Mouse (Mus musculus): ENCODE results near the gene Cst6. TPM values are rescaled to one million over a fixed set of nuclear protein-coding genes. Genes with fewer than 3 reads are reported as not detected.

Cst6 gene
- polyA plus RNA-seq, 1 experiment from 2014 or later = 0.28 TPM

Other genes starting within 250 kb of the Cst6 start
- 220 TPM in 2 replicates for gene Rab1b, start 242.5 kb downstream of the Cst6 start, polyA plus RNA-seq (2015; fragmentation: Nextera tagmentation; extraction: Ambion mirVana)
- gene Klc2, start 231.0 kb downstream of the Cst6 start, polyA plus RNA-seq (2015; fragmentation: Nextera tagmentation; extraction: Ambion mirVana) = 18.4 and 22.3 TPM in 2 replicates
- gene Pacs1, start 76.5 kb downstream of the Cst6 start, polyA plus RNA-seq (2015; fragmentation: Nextera tagmentation; extraction: Ambion mirVana) = 17.7 and 18.6 TPM in 2 replicates
- 210 and 227 TPM in 2 replicates for gene Sf3b2, start 54.1 kb downstream of the Cst6 start, polyA plus RNA-seq (2015; fragmentation: Nextera tagmentation; extraction: Ambion mirVana)
- gene Gal3st3, start 51.2 kb downstream of the Cst6 start, polyA plus RNA-seq (2015; fragmentation: Nextera tagmentation; extraction: Ambion mirVana) = 4.5 and 5.9 TPM in 2 replicates
- not detected in 2 replicates for gene Catsper1, start 13.8 kb downstream of the Cst6 start, polyA plus RNA-seq (2015; fragmentation: Nextera tagmentation; extraction: Ambion mirVana)
- gene Eif1ad, start 17.2 kb upstream of the Cst6 start, polyA plus RNA-seq (2015; fragmentation: Nextera tagmentation; extraction: Ambion mirVana) = 40.5 and 43.7 TPM in 2 replicates
- 399 and 477 TPM in 2 replicates for gene Banf1, start 17.6 kb upstream of the Cst6 start, polyA plus RNA-seq (2015; fragmentation: Nextera tagmentation; extraction: Ambion mirVana)
- gene Sart1, start 39.1 kb upstream of the Cst6 start, polyA plus RNA-seq (2015; fragmentation: Nextera tagmentation; extraction: Ambion mirVana) = 40.7 and 41.9 TPM in 2 replicates
- gene Tsga10ip, start 53.0 kb upstream of the Cst6 start, polyA plus RNA-seq (2015; fragmentation: Nextera tagmentation; extraction: Ambion mirVana) = 1.6 and 2.2 TPM in 2 replicates
- gene Drap1, start 75.4 kb upstream of the Cst6 start, polyA plus RNA-seq (2015; fragmentation: Nextera tagmentation; extraction: Ambion mirVana) = 190 and 213 TPM in 2 replicates
- 38.3 and 40.9 TPM in 2 replicates for gene AI837181, start 75.6 kb upstream of the Cst6 start, polyA plus RNA-seq (2015; fragmentation: Nextera tagmentation; extraction: Ambion mirVana)
- not detected in 2 replicates for gene Fosl1, start 98.0 kb upstream of the Cst6 start, polyA plus RNA-seq (2015; fragmentation: Nextera tagmentation; extraction: Ambion mirVana)
- gene Ccdc85b, start 108.3 kb upstream of the Cst6 start, polyA plus RNA-seq (2015; fragmentation: Nextera tagmentation; extraction: Ambion mirVana) = 7.6 and 8.1 TPM in 2 replicates
- 87.4 and 93.1 TPM in 2 replicates for gene Fibp, start 111.0 kb upstream of the Cst6 start, polyA plus RNA-seq (2015; fragmentation: Nextera tagmentation; extraction: Ambion mirVana)
- 0.56 and 1.7 TPM in 2 replicates for gene Ctsw, start 118.9 kb upstream of the Cst6 start, polyA plus RNA-seq (2015; fragmentation: Nextera tagmentation; extraction: Ambion mirVana)
- 74.0 and 80.7 TPM in 2 replicates for gene Efemp2, start 124.4 kb upstream of the Cst6 start, polyA plus RNA-seq (2015; fragmentation: Nextera tagmentation; extraction: Ambion mirVana)
- gene Mus81, start 138.8 kb upstream of the Cst6 start, polyA plus RNA-seq (2015; fragmentation: Nextera tagmentation; extraction: Ambion mirVana) = 36.8 and 38.9 TPM in 2 replicates
- gene Cfl1, start 140.9 kb upstream of the Cst6 start, polyA plus RNA-seq (2015; fragmentation: Nextera tagmentation; extraction: Ambion mirVana) = 1,825 and 1,925 TPM in 2 replicates
- gene 1700020D05Rik, start 154.2 kb upstream of the Cst6 start, polyA plus RNA-seq (2015; fragmentation: Nextera tagmentation; extraction: Ambion mirVana) = not detected in 2 replicates
- 13.5 and 14.8 TPM in 2 replicates for gene Snx32, start 161.0 kb upstream of the Cst6 start, polyA plus RNA-seq (2015; fragmentation: Nextera tagmentation; extraction: Ambion mirVana)
- gene Ovol1, start 211.1 kb upstream of the Cst6 start, polyA plus RNA-seq (2015; fragmentation: Nextera tagmentation; extraction: Ambion mirVana) = 0.07 and 0.13 TPM in 2 replicates
- 2.2 and 2.7 TPM in 2 replicates for gene Ap5b1, start 218.5 kb upstream of the Cst6 start, polyA plus RNA-seq (2015; fragmentation: Nextera tagmentation; extraction: Ambion mirVana)